Mouse (Mus musculus): Measurements from ENCODE around the gene Ipo8. TPM values are rescaled to one million over a fixed set of nuclear protein-coding genes. Genes with fewer than 3 reads are reported as not detected.

Gene Ipo8
- 10 to 100 TPM; 34.5 to 37.9 TPM for polyA plus RNA-seq (2017; shearing (Covaris generic))

DNA sequence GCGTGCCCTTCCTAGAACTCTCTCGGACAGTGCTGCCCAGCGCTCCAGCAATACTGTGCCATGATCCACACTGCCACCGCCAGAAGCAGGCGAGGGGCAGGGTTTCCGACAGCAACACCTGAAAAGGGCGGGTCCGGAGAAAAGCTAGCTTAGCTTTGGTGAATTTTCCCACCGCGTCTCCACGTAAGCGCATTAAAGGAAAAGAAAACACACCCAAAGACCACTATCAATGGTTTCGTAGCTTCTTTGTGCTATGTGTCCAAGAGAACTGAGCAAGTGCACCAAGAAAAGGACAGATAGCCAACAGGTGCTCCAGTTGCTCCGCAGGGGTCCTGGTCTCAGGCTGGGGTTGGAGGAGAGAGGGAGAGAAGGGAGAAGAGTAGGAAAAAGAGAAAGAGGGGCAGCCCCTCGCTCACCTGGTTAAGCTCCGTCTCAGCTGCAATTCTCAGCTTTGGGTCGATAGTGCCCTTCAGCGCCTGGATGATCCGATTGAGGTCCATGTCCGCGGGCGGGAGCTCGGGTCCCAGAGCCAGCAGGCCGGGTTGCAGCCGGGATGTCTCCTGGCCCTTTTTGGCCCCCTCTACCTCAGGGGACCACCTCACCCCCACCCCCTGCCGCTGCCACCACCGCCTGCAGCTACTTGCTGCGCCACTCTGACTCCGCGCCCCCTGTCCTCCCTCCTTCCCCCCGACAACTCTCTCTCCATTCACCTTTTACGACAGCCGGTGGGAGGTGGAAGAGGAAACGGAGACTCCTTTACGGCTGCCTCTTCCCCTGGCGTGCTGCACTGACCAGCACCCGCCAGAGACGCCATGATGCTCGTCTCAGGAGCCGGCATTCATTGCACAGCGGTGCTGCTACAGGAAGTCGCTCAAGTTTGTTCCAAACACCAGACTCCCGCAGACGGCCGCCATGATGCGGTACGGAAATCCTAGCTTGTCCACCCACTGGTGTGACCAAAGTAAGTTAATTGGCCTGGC is at the start of gene Ipo8:
Gene Ipo8 (minus strand): TSS at position 720 of the 980 bp plus-strand sequence.

Other genes starting within 250 kb of the Ipo8 start
- gene Caprin2, start 64.8 kb upstream of the Ipo8 start, polyA plus RNA-seq (2017; shearing (Covaris generic)) = 10 to 100 TPM in 1 of 2 experiments, 1 to 10 TPM in 1; 5.4 to 13.9 TPM
- gene Sinhcaf, start 115.0 kb upstream of the Ipo8 start, polyA plus RNA-seq (2017; shearing (Covaris generic)) = 10 to 100 TPM; 30.9 to 44.6 TPM

Data from inflammation-experienced regulatory T-cells (primary cell).